Mouse (Mus musculus): ENCODE data around the gene Il17c.

Gene Il17c

DNA sequence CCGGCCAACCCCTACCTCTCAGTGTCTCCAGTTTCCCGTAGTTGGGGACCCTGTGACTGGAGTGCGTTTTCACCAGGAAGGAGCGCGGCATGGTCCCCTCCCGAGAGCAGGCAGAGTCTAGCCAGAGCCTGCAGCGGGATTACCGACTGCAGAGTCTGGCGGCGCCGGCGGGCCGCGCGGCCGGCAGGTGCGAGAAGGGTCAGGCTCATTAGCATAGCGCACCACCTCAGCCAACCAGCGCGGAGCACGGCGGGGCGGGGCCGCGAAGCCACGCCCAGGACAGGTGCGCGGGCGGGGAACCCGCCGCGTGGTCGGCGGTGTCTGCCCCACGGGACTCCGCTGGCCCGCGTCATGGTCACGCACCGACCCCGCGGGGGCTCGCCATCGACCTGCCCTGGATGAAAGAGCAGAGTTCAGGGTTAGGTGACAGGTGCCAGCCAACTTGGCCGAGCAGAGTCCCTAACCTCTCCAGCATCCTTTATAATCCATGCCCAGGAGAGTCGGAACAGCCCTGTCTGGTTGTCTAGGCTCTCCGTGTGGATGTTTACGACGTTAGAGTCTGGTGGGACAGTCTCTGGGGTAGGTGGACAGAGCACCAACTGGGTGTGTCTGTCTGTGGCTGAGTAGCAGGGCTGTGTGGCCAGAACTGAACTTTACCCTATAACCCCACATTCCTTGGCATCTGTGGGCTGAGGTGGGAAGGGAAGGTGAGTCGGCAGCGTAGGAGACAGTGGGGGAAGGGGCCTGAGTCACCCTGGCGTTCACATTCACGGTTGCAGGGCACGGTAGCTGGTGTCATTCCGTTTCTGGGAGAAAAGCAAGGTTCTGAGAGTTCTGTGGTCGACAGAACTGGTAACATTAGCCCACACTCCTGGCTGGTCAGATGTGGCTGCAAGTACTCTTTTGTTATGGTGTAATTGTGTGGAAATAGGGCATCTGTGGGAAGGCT is 39.0 kb downstream of the Il17c start, which contains the start of gene Snai3:
Gene Snai3 (minus strand): TSS at position 210 of the 949 bp plus-strand sequence.
- DNase-seq, result peak; percentile 65

DNA sequence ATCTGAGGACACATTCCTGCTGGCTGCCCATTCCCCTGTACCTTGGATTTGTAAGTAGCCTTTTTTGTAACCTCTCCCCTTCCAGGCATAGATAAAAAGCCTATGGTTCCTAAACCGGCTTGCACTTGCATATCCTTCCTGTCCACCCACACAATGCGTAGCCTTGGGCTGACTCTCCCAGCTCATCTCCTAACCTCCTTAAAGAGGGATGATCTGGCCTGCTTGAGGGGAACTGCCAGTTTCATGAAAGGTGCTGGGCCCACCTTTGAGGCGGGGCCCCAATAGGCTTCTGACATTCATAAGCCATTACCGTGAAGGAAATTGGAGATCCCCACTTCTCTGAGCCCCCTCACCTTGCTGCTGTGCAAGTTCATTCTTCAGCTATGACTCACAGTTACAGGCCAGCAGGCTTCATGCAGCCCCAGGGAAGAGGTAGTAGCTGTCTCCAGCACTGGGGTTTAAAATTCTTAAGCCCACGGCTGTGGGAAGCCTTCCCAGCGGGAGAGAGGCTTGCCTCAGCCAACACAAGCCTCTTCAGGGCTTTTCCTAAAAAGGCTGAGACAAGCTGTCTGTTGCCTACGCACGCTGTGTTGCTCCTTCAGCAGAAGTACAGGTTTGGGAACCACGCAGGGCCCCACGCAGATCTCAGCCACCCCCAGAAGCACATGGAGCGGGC is 39.8 kb downstream of the Il17c start:
- no peak for DNase-seq

DNA sequence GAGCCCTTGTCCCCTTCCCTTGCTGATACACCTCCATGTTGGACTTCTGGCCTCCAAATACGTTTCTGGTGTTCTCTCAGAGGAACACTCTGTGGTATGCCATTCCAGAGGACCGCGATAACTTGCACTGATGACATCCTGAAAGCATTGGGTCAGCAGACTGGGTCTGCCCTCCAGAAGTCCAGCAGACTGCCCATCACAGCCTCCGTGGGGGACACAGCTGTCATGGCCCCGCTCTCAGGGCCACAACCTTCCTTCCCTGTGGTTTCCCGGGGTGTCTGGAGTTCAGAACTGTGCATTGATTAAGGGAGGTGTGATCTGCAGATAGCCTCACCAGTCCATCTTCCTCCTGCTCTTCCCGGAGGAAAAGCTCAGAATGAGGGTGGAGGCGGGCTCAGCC is 40.7 kb downstream of the Il17c start:
- no peak for DNase-seq

DNA sequence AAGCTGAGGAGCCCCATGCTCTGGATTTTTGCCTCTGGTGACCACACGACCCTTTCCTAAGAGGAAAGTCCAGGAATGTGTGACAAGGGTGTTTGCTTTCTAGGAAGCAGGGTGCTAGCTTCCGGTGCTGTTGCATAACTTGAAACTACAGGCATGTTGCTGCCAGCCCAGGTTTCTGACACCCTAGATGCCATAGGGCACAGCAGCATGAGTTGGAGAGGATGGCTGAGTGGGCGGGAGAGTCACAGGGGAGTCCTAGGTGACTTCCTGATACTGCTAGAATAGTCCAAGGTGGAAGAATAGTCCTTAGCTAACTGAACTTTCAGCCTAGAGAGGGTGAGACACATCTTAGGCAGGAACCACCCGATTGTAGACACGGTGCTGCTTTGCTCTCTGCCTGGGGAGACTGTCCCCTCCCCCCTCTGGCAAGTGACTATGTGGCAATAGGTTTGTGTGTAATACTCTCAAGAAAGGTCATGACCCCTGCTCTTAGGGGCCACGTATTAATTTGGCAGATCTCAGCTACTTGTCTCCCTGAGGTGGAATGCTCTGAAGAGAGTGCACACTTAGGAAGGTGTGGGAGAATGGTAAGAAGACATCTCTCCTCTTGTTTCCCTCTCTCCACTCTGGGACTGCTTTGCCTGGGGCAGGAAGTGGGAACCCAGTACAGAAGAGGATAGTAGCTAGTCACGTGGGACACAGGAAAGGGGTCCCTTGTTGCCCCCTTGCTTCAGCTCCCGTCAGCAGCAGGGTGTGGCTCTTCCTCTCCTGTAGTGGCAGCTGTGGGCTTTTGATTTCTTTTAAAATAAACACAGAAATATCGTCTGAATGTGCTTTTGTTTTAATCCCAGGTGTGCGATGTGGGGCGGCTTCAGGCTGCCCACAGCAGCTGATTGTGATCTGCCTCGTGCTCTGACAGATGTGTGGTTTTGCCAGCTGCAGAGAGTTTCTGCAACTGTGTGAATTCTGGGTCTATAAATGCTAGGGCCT is 42.1 kb downstream of the Il17c start:
- DNase-seq, result peak; percentile 54

DNA sequence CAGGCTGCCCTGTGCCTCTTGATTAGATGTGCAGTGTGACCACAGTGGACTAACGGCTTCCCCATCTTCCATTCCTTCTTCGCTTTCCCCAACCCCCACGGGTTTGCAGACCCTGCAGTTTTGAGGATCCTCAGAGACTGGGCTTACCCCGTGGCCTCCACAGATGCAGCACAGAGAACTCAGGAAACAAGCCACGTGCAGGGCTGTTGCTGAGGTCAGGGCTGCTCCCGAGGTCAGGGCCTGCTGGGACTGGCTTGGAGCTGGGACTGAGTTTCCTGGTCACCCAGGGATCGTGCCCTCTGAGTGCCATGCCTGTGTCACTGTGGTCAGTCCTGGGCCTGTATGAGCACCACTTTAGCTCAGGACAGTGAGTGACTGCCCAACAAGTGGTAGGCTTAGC is 43.2 kb downstream of the Il17c start:
- DNase-seq, result no peak

DNA sequence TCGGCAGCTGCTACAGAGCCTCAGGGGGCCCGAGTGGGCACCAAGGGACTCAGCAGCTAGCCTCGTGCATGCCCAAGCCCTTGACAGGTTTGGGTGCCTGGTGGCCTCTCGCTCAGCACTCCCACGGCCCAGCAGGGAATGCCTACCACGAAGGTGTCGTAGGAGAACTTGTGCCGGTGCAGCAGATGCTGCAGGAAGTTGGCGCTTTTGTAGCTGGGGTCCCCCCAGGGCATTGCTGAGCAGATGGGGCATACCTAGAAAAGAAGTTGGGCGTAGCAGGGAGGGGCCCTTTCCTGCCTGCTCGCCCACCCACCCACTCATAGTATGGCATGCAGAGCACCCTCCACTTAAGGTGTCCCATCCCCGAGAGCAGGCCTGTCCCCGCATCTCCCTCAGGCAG is 46.0 kb downstream of the Il17c start:
- no peak for DNase-seq

DNA sequence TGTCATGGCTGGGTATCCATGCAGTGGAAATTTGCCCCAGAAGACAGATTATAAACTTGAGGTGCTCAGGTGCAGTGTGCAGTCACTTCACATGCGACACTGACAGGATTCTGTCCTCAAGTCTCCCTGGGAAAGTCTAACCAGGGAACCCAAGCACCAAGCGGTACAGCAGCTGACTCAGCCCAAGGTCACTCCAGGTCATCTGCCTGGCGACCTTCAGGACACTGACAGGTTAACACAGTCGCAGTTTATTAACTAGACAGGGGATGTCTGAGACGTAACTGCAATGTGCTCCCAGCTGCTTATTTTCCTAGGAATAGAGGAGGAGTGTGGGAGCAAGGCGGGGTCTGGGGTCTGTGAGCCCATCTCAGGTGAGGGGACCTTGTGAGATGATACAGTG is 47.6 kb downstream of the Il17c start:
- DNase-seq, result no peak

DNA sequence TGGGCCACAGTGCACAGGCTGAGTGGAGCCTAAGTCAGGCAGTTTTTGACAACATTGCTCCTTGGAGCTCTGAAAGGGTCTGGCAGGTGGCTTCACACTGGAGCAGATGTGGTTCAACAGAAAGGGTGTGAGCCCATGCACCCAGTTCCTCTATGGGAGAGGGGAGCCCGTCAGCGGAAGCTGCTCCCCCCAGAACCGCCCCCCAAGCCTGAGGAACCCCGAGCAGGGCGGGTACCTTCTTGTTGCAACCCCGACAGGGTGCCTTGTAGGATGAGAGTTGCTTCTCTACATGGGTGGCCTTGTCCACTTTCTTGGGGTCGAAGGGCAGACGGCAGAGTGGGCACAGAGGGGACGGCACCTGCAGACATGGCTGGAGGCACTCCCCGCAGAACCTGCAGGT is 48.1 kb downstream of the Il17c start:
- DNase-seq, result no peak

DNA sequence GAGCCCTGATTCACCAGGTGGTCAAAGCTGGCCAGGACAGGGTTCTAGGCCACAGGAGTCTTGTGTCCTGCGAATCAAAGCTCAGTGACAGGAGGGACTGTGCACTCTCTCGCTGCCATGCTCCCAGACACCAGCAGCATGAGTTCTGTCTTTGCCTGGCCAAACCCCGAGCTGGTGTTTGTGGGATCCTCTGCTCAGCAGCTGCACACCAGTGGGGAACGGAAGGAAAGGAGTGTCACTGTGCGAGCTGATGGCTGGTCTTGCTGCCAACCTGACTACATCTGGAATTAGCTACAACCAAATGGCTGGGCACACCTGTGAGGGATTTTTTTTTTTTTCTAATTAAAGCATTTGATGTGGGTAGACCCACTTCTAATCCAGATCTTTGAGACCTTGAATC is 48.9 kb downstream of the Il17c start:
- no peak for DNase-seq
